Mouse (Mus musculus) midbrain, postnatal 0 days (tissue): ENCODE results near the gene Ybx1. TPM values are rescaled to one million over a fixed set of nuclear protein-coding genes. Genes with fewer than 3 reads are reported as not detected.
"Not testable (repeated sequence)": the region's sequence is repeated elsewhere in the genome, so short reads cannot be mapped to it uniquely, and the experiment has no call there.

Experiments used
- ATAC-seq: fragments of 200-750 bp; cut with Nextera tagmentation; 2 replicates; pipeline ENCODE4 v1.8.0; 2017; ENCODE audit warnings: moderate number of reproducible peaks, mild to moderate bottlenecking, moderate TSS enrichment, moderate library complexity; ENCODE audit not compliant: low FRiP score
- DNase-seq: peaks from one replicate; pipeline ENCODE4 v3.0.0-alpha.2; 2015; ENCODE audit warnings: low spot score
- H3K27ac ChIP-seq: fragments of 300-500 bp; sonication (generic); 2 replicates; pipeline ENCODE4 v1.5.1; 2014; ENCODE audit warnings: low read depth, mild to moderate bottlenecking, low read length, mixed read lengths
- H3K27me3 ChIP-seq: fragments of 300-500 bp; sonication (generic); 2 replicates; pipeline ENCODE4 v1.6.1; 2014; ENCODE audit warnings: low read length, control low read depth, mixed read lengths; ENCODE audit not compliant: insufficient read depth
- H3K36me3 ChIP-seq: fragments of 300-500 bp; sonication (generic); 2 replicates; pipeline ENCODE4 v1.6.1; 2014; ENCODE audit warnings: low read length, control low read depth, mixed read lengths; ENCODE audit not compliant: insufficient read depth
- H3K4me1 ChIP-seq: fragments of 300-500 bp; sonication (generic); 2 replicates; pipeline ENCODE4 v1.6.1; 2014; ENCODE audit warnings: mild to moderate bottlenecking, control low read depth, antibody characterized with exemption, low read length, mixed read lengths; ENCODE audit not compliant: insufficient read depth
- H3K4me2 ChIP-seq: fragments of 300-500 bp; sonication (generic); 2 replicates; pipeline ENCODE4 v1.6.1; 2014; ENCODE audit warnings: low read depth, mild to moderate bottlenecking, low read length, mixed read lengths; ENCODE audit not compliant: poor library complexity, severe bottlenecking
- H3K4me3 ChIP-seq: fragments of 300-500 bp; sonication (generic); 2 replicates; pipeline ENCODE4 v1.5.1; 2014; ENCODE audit warnings: low read depth, mild to moderate bottlenecking, low read length, moderate library complexity
- H3K9ac ChIP-seq: fragments of 300-500 bp; sonication (generic); replicated peaks from 2 replicates; pipeline ENCODE4 v1.6.1; 2014; ENCODE audit warnings: mild to moderate bottlenecking, low read length, moderate library complexity, mixed read lengths; ENCODE audit not compliant: poor library complexity, severe bottlenecking
- H3K9me3 ChIP-seq: fragments of 300-500 bp; sonication (generic); 2 replicates; pipeline ENCODE4 v1.6.1; 2016; ENCODE audit warnings: low read length, control low read depth
- CTCF ChIP-seq: IDR thresholded peaks from 2 replicates; pipeline ENCODE4 v1.5.1; 2016; ENCODE audit warnings: antibody characterized with exemption, mild to moderate bottlenecking
- WGBS: fragments of 180-500 bp; shearing (Covaris S2); extraction: QIAGEN DNeasy Blood & Tissue Kit; methylation state at CpG from one replicate; pipeline ENCODE4 v1.1.7; 2014; 5-methylcytosine and 5-hydroxymethylcytosine counted together
- polyA plus RNA-seq: library from polyadenylated mRNA; unstranded; fragments of >200 nt; fragmentation: Nextera tagmentation; extraction: Ambion mirVana; gene quantifications from 2 replicates; pipeline ENCODE4 v1.2.1, GENCODE M21; 2015
- total RNA-seq: library from RNA; depleted of rRNA; stranded (reverse); fragments of >200 nt; gene quantifications from 2 replicates; pipeline ENCODE4 v1.2.3, GENCODE M21; 2014

Gene Ybx1
- total and polyA plus RNA-seq, 2 experiments from 2014 or later: 678 to 1,006 TPM

GRCm38 (mm10) chr4:119284861-119285260 is 9.5 kb downstream of the Ybx1 start:
- DNase-seq (no peak), ATAC-seq (no peak)
- H3K4me2 ChIP-seq: no peak overlapping the region
- no peak overlapping the region for H3K9ac ChIP-seq
- WGBS: 83% methylated on average over 1 of the region's 1 CpGs
- no peak overlapping the region for H3K27ac ChIP-seq
- H3K4me1 ChIP-seq: no peaks in the 10 kb centered on the region
- H3K4me3 ChIP-seq: no peak overlapping the region
- H3K9me3 ChIP-seq: no peaks in the 10 kb centered on the region
- TF ChIP-seq CTCF: no peak
- H3K36me3 ChIP-seq: peaks cover 23% of the 10 kb centered on the region
- H3K27me3 ChIP-seq: no peaks in the 10 kb centered on the region

- DNase-seq, H3K27ac ChIP-seq, H3K9ac ChIP-seq, ATAC-seq, H3K4me2 ChIP-seq, H3K9me3 ChIP-seq, H3K4me3 ChIP-seq, H3K27me3 ChIP-seq, H3K4me1 ChIP-seq: not testable (repeated sequence)
- H3K36me3 ChIP-seq: peaks cover 53% of the 10 kb centered on the region
- WGBS: 88% methylated on average over 15 of the region's 15 CpGs
These were observed 15.6 kb downstream of the Ybx1 start for GRCm38 (mm10) chr4:119278784-119279183.

GRCm38 (mm10) chr4:119275726-119276125 is 18.7 kb downstream of the Ybx1 start:
- Histone ChIP-seq H3K9me3 (no peaks in the 10 kb centered on the region), H3K27ac (no peak overlapping the region), H3K9ac (no peak overlapping the region), H3K4me2 (no peak overlapping the region), H3K27me3 (no peaks in the 10 kb centered on the region), H3K36me3 (peaks cover 46% of the 10 kb centered on the region), H3K4me3 (no peak overlapping the region), H3K4me1 (no peaks in the 10 kb centered on the region)
- ATAC-seq (no peak), DNase-seq (no peak)
- TF ChIP-seq CTCF: no peak
- WGBS: 66% methylated on average over 2 of the region's 2 CpGs

- Histone ChIP-seq H3K36me3 (peaks cover 48% of the 10 kb centered on the region), H3K9ac (no peak overlapping the region), H3K4me1 (no peaks in the 10 kb centered on the region), H3K27ac (no peak overlapping the region; the same call in 1 of the 2 replicates), H3K4me2 (no peak overlapping the region), H3K27me3 (no peaks in the 10 kb centered on the region), H3K9me3 (no peaks in the 10 kb centered on the region), H3K4me3 (no peak overlapping the region)
- 78% methylated on average over 2 of the region's 2 CpGs for WGBS
- no peak for TF ChIP-seq CTCF
- ATAC-seq (no peak), DNase-seq (no peak)
These were observed 19.2 kb downstream of the Ybx1 start for GRCm38 (mm10) chr4:119275226-119275625.

GRCm38 (mm10) chr4:119274627-119275026 is 19.8 kb downstream of the Ybx1 start:
- no peak overlapping the region for H3K4me2 ChIP-seq
- H3K4me1 ChIP-seq: no peaks in the 10 kb centered on the region
- no peaks in the 10 kb centered on the region for H3K9me3 ChIP-seq
- no peak overlapping the region for H3K4me3 ChIP-seq
- H3K36me3 ChIP-seq: peaks cover 48% of the 10 kb centered on the region
- no peak overlapping the region for H3K9ac ChIP-seq
- H3K27ac ChIP-seq: no peak overlapping the region
- DNase-seq (no peak), ATAC-seq (no peak)
- H3K27me3 ChIP-seq: no peaks in the 10 kb centered on the region
- WGBS: 84% methylated on average over 1 of the region's 1 CpGs
- TF ChIP-seq CTCF: no peak

- 78% methylated on average over 13 of the region's 13 CpGs for WGBS
- Histone ChIP-seq H3K4me3 (no peak overlapping the region), H3K9ac (no peak overlapping the region), H3K36me3 (peaks cover 7% of the 10 kb centered on the region; the same call in 1 of the 2 replicates), H3K4me2 (no peak overlapping the region), H3K4me1 (no peaks in the 10 kb centered on the region), H3K27me3 (no peaks in the 10 kb centered on the region), H3K9me3 (no peaks in the 10 kb centered on the region), H3K27ac (no peak overlapping the region)
- TF ChIP-seq CTCF: no peak
- ATAC-seq: no peak
- DNase-seq: no peak
These were observed 27.8 kb downstream of the Ybx1 start for GRCm38 (mm10) chr4:119266606-119267005.
